In the genomic region with DNA sequence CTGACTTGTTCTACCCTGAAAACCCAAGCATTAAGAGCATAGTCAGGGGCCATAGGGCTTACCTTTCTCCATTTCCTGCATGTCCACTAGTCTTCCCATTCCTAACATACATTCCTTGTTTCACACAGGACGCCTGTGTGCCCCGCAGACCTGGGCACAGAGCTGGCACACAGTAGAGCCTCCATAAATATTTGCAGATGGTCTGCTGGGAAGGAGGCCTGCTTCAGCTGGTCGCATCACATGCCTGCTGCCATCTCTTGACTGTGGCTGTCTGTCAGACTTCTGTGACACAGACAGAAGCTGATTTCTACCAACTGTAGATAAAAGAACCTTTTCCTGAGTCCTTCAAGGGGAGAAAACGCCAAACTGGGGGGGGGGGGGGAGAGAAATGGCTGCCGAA, we compare ENCODE assay signal across 8 mouse cellular contexts.
DNase-seq lines count a peak whose midpoint lies in the region; ATAC-seq and TF ChIP-seq lines count a peak whose summit lies in the region.

No protein-coding gene starts in this region.

- peak overlapping the region; percentile 69; the same call in 1 of the 2 replicates for H3K27ac ChIP-seq in layer of hippocampus, adult 2 months
- peak overlapping the region; percentile 85 for H3K27ac ChIP-seq in embryonic facial prominence, embryonic 13.5 days
- H3K27ac ChIP-seq in limb, embryonic 15.5 days = peak overlapping the region; percentile 78

- peaks cover 75% of the 10 kb centered on the region for H3K4me1 ChIP-seq in embryonic facial prominence, embryonic 13.5 days
- H3K4me1 ChIP-seq in limb, embryonic 15.5 days = peaks cover 51% of the 10 kb centered on the region

- no peak overlapping the region; the same call in 1 of the 2 replicates for H3K4me2 ChIP-seq in embryonic facial prominence, embryonic 13.5 days
- H3K4me2 ChIP-seq in limb, embryonic 15.5 days = no peak overlapping the region

- H3K36me3 ChIP-seq in embryonic facial prominence, embryonic 13.5 days = no peaks in the 10 kb centered on the region
- no peaks in the 10 kb centered on the region for H3K36me3 ChIP-seq in limb, embryonic 15.5 days

- no peak for TF ChIP-seq CTCF in layer of hippocampus, adult 2 months (conservative IDR thresholded peaks at IDR 0.05)

- no peaks in the 10 kb centered on the region for H3K9me3 ChIP-seq in embryonic facial prominence, embryonic 13.5 days
- no peaks in the 10 kb centered on the region for H3K9me3 ChIP-seq in limb, embryonic 15.5 days

- ATAC-seq in embryonic facial prominence, embryonic 13.5 days (ENCODE audit: insufficient number of reproducible peaks, insufficient read depth, low FRiP score, low TSS enrichment, low read depth) = no peak
- 0 out of 2 replicates have a peak, but pooled peaks have one; percentile 7 for ATAC-seq in limb, embryonic 15.5 days (ENCODE audit: insufficient number of reproducible peaks, low FRiP score, low TSS enrichment, low read depth)
- ATAC-seq in activated CD4-positive, CD25-positive, alpha-beta regulatory T cell, adult 4 months = no peak

- no peak overlapping the region for H3K4me3 ChIP-seq in layer of hippocampus, adult 2 months
- H3K4me3 ChIP-seq in embryonic facial prominence, embryonic 13.5 days = no peak overlapping the region
- no peak overlapping the region for H3K4me3 ChIP-seq in limb, embryonic 15.5 days

- no peak overlapping the region for H3K9ac ChIP-seq in embryonic facial prominence, embryonic 13.5 days
- no peak overlapping the region for H3K9ac ChIP-seq in limb, embryonic 15.5 days

- 28% methylated on average over 5 of the region's 5 CpGs for WGBS in embryonic facial prominence, embryonic 13.5 days
- WGBS in limb, embryonic 15.5 days = 29% methylated on average over 5 of the region's 5 CpGs

- DNase-seq in layer of hippocampus, adult 2 months (ENCODE audit: low spot score in 2 of 2) = no peak
- no peak for DNase-seq in layer of hippocampus, adult 8-10 months (ENCODE audit: low spot score in 2 of 2)
- DNase-seq in cerebellum, adult 11-12 months = peak; percentile 69
- DNase-seq in right cerebral cortex, postnatal 36 days (ENCODE audit: low spot score in 2 of 2) = no peak
- no peak for DNase-seq in MN1 (ENCODE audit: low spot score)

- no peaks in the 10 kb centered on the region for H3K27me3 ChIP-seq in embryonic facial prominence, embryonic 13.5 days
- no peaks in the 10 kb centered on the region for H3K27me3 ChIP-seq in limb, embryonic 15.5 days
